Mouse (Mus musculus) forebrain, embryonic 10.5 days (tissue): Measurements from ENCODE around the gene Ccdc78. TPM values are rescaled to one million over a fixed set of nuclear protein-coding genes. Genes with fewer than 3 reads are reported as not detected.

Source experiments
- DNase-seq: peaks from one replicate; pipeline ENCODE4 v3.0.0-alpha.2; 2017; ENCODE audit warnings: low spot score; ENCODE audit errors: extremely low spot score
- H3K27ac ChIP-seq: fragments of 300-500 bp; sonication (generic); 2 replicates; pipeline ENCODE4 v1.5.1; 2016; ENCODE audit warnings: mild to moderate bottlenecking
- H3K27me3 ChIP-seq: fragments of 300-500 bp; sonication (generic); 2 replicates; pipeline ENCODE4 v1.6.1; 2016; ENCODE audit warnings: mild to moderate bottlenecking; ENCODE audit not compliant: poor library complexity, severe bottlenecking
- H3K36me3 ChIP-seq: fragments of 300-500 bp; sonication (generic); replicated peaks from 2 replicates; pipeline ENCODE4 v1.6.1; 2016; ENCODE audit warnings: mild to moderate bottlenecking, moderate library complexity
- H3K4me1 ChIP-seq: fragments of 300-500 bp; sonication (generic); 2 replicates; pipeline ENCODE4 v1.6.1; 2016
- H3K4me3 ChIP-seq: fragments of 300-500 bp; sonication (generic); 2 replicates; pipeline ENCODE4 v1.5.1; 2016; ENCODE audit warnings: mild to moderate bottlenecking, moderate library complexity
- H3K9me3 ChIP-seq: fragments of 300-500 bp; sonication (generic); 2 replicates; pipeline ENCODE4 v1.6.1; 2016; ENCODE audit warnings: mild to moderate bottlenecking, moderate library complexity
- WGBS: fragments of 180-500 bp; shearing (Covaris S2); methylation state at CpG from one replicate; pipeline ENCODE4 v1.1.7; 2016; 5-methylcytosine and 5-hydroxymethylcytosine counted together
- polyA plus RNA-seq: library from polyadenylated mRNA; unstranded; fragments of >200 nt; fragmentation: Nextera tagmentation; extraction: Ambion mirVana; gene quantifications from 2 replicates; pipeline ENCODE4 v1.2.1, GENCODE M21; 2016

The Ccdc78 gene
- polyA plus RNA-seq, 1 experiment from 2014 or later = 1.4 TPM

- Histone ChIP-seq H3K27me3 (no peaks in the 10 kb centered on the region), H3K27ac (peak overlapping the region; percentile 96), H3K4me1 (peaks cover 91% of the 10 kb centered on the region), H3K9me3 (no peaks in the 10 kb centered on the region), H3K36me3 (peaks cover 60% of the 10 kb centered on the region), H3K4me3 (peak overlapping the region; percentile 77)
- DNase-seq = peak; percentile 100
- WGBS = under 1% methylated on average over 77 of the region's 77 CpGs
Observed at GRCm38 (mm10) chr17:25832436-25833290, 46.3 kb downstream of the Ccdc78 start.

- Histone ChIP-seq H3K9me3 (no peaks in the 10 kb centered on the region), H3K36me3 (peaks cover 60% of the 10 kb centered on the region), H3K27ac (peak within 1 kb of the TSS; percentile 96), H3K4me1 (peaks cover 91% of the 10 kb centered on the region), H3K27me3 (no peaks in the 10 kb centered on the region), H3K4me3 (peak within 1 kb of the TSS; percentile 77)
- DNase-seq = no peak
- WGBS = under 1% methylated on average over 24 of the region's 24 CpGs
Observed at GRCm38 (mm10) chr17:25833291-25833663, 46.9 kb downstream of the Ccdc78 start, which contains the start of gene Stub1. Gene Stub1, minus strand, starts transcription at chr17:25833404.

GRCm38 (mm10) chr17:25833961-25834594, 47.7 kb downstream of the Ccdc78 start:
- H3K9me3 ChIP-seq = no peaks in the 10 kb centered on the region
- DNase-seq = no peak
- peaks cover 65% of the 10 kb centered on the region for H3K36me3 ChIP-seq
- WGBS = 59% methylated on average over 6 of the region's 6 CpGs
- peak overlapping the region; percentile 77 for H3K4me3 ChIP-seq
- no peaks in the 10 kb centered on the region for H3K27me3 ChIP-seq
- peaks cover 87% of the 10 kb centered on the region for H3K4me1 ChIP-seq
- H3K27ac ChIP-seq = peak overlapping the region; percentile 96

GRCm38 (mm10) chr17:25834595-25835222, 48.3 kb downstream of the Ccdc78 start:
- Histone ChIP-seq H3K4me1 (peaks cover 85% of the 10 kb centered on the region), H3K4me3 (peak overlapping the region; percentile 77), H3K9me3 (no peaks in the 10 kb centered on the region), H3K36me3 (peaks cover 68% of the 10 kb centered on the region), H3K27me3 (no peaks in the 10 kb centered on the region), H3K27ac (peak overlapping the region; percentile 96)
- no peak for DNase-seq
- WGBS = 93% methylated on average over 12 of the region's 12 CpGs

GRCm38 (mm10) chr17:25835301-25835700, 48.9 kb downstream of the Ccdc78 start:
- Histone ChIP-seq H3K9me3 (no peaks in the 10 kb centered on the region), H3K4me3 (peak overlapping the region; percentile 77), H3K4me1 (peaks cover 79% of the 10 kb centered on the region), H3K27me3 (no peaks in the 10 kb centered on the region), H3K36me3 (peaks cover 68% of the 10 kb centered on the region), H3K27ac (no peak overlapping the region)
- WGBS = 96% methylated on average over 7 of the region's 7 CpGs
- DNase-seq = no peak

GRCm38 (mm10) chr17:25835816-25836215, 49.4 kb downstream of the Ccdc78 start:
- peaks cover 68% of the 10 kb centered on the region for H3K36me3 ChIP-seq
- no peaks in the 10 kb centered on the region for H3K9me3 ChIP-seq
- H3K4me1 ChIP-seq = peaks cover 74% of the 10 kb centered on the region
- no peaks in the 10 kb centered on the region for H3K27me3 ChIP-seq
- no peak overlapping the region for H3K27ac ChIP-seq
- peak overlapping the region; percentile 53; the same call in 1 of the 2 replicates for H3K4me3 ChIP-seq
- no peak for DNase-seq
- WGBS = 94% methylated on average over 16 of the region's 16 CpGs

- peaks cover 67% of the 10 kb centered on the region for H3K4me1 ChIP-seq
- 24% methylated on average over 23 of the region's 23 CpGs for WGBS
- no peaks in the 10 kb centered on the region for H3K27me3 ChIP-seq
- peaks cover 68% of the 10 kb centered on the region for H3K36me3 ChIP-seq
- H3K4me3 ChIP-seq = peak overlapping the region; percentile 53
- peak overlapping the region; percentile 81 for H3K27ac ChIP-seq
- DNase-seq = no peak
- H3K9me3 ChIP-seq = no peaks in the 10 kb centered on the region
Observed at GRCm38 (mm10) chr17:25836397-25837075, 50.2 kb downstream of the Ccdc78 start.

- peak within 1 kb of the TSS; percentile 81 for H3K27ac ChIP-seq
- 3% methylated on average over 29 of the region's 29 CpGs for WGBS
Observed at GRCm38 (mm10) chr17:25837076-25837410, 50.7 kb downstream of the Ccdc78 start, which contains the start of gene Rhbdl1. Gene Rhbdl1, minus strand, starts transcription at chr17:25837295.

GRCm38 (mm10) chr17:25837533-25837932, 51.2 kb downstream of the Ccdc78 start:
- Histone ChIP-seq H3K4me1 (peaks cover 58% of the 10 kb centered on the region), H3K4me3 (peak overlapping the region; percentile 53; the same call in 1 of the 2 replicates), H3K27ac (0 out of 2 replicates have a peak overlapping the region, but pooled peaks have one; percentile 81), H3K9me3 (no peaks in the 10 kb centered on the region), H3K27me3 (no peaks in the 10 kb centered on the region), H3K36me3 (peaks cover 73% of the 10 kb centered on the region)
- WGBS = 57% methylated on average over 3 of the region's 3 CpGs
- no peak for DNase-seq

More at GRCm38 (mm10) chr17:25837076-25837410, 50.7 kb downstream of the Ccdc78 start, which contains the start of gene Rhbdl1:
- Histone ChIP-seq H3K36me3 (peaks cover 68% of the 10 kb centered on the region), H3K4me3 (peak within 1 kb of the TSS; percentile 53), H3K9me3 (no peaks in the 10 kb centered on the region), H3K4me1 (peaks cover 62% of the 10 kb centered on the region), H3K27me3 (no peaks in the 10 kb centered on the region)
- DNase-seq = peak; percentile 65

- H3K27ac ChIP-seq = no peak overlapping the region
- 90% methylated on average over 4 of the region's 4 CpGs for WGBS
- no peak for DNase-seq
- H3K27me3 ChIP-seq = no peaks in the 10 kb centered on the region
- H3K9me3 ChIP-seq = no peaks in the 10 kb centered on the region
- peak overlapping the region; percentile 1; the same call in 1 of the 2 replicates for H3K4me3 ChIP-seq
- H3K36me3 ChIP-seq = peaks cover 80% of the 10 kb centered on the region
- H3K4me1 ChIP-seq = peaks cover 63% of the 10 kb centered on the region
Observed at GRCm38 (mm10) chr17:25838904-25839303, 52.5 kb downstream of the Ccdc78 start.

GRCm38 (mm10) chr17:25839455-25840235, 53.3 kb downstream of the Ccdc78 start:
- Histone ChIP-seq H3K4me3 (peak overlapping the region; percentile 1), H3K36me3 (peaks cover 76% of the 10 kb centered on the region)
- no peak for DNase-seq

More at GRCm38 (mm10) chr17:25839455-25840235, 53.3 kb downstream of the Ccdc78 start:
- no peaks in the 10 kb centered on the region for H3K27me3 ChIP-seq
- WGBS = 90% methylated on average over 14 of the region's 14 CpGs
- H3K9me3 ChIP-seq = no peaks in the 10 kb centered on the region
- H3K27ac ChIP-seq = 0 out of 2 replicates have a peak overlapping the region, but pooled peaks have one; percentile 4
- peaks cover 63% of the 10 kb centered on the region for H3K4me1 ChIP-seq
